Mouse (Mus musculus) olfactory bulb, adult 2 months (tissue): ENCODE results near the gene Cep152.

Experiments
- CTCF ChIP-seq: fragments of 200-500 bp; IDR thresholded peaks from 2 replicates; pipeline ENCODE4 v1.5.1; 2012; ENCODE audit warnings: low read depth, mild to moderate bottlenecking, low read length, moderate library complexity; ENCODE audit not compliant: insufficient read depth
- POLR2A ChIP-seq: fragments of 200-500 bp; IDR thresholded peaks from 2 replicates; pipeline ENCODE4 v1.6.1; 2012; ENCODE audit warnings: mild to moderate bottlenecking, low read depth, low read length, moderate library complexity; ENCODE audit not compliant: insufficient read depth

- TF ChIP-seq POLR2A (no peak), CTCF (no peak)
Observed at GRCm38 (mm10) chr2:125594786-125595185, 30.1 kb downstream of the Cep152 start.
